Mouse (Mus musculus) MEL (cell line): ENCODE results near the gene Smad9.

ENCODE experiments used
- HCFC1 ChIP-seq: IDR thresholded peaks from 2 replicates; pipeline ENCODE4 v1.6.1; 2012; ENCODE audit warnings: low read depth, mild to moderate bottlenecking, inconsistent platforms, low read length, improper control_type of control experiment, moderate library complexity
- POLR2A ChIP-seq, 2 experiments: IDR thresholded peaks; 2 replicates each; pipeline ENCODE4 v1.6.1; 2011 to 2012; ENCODE audit warnings: low read length in 2 of 2, mild to moderate bottlenecking in 2 of 2, control low read depth in 1 of 2, improper control_type of control experiment in 1 of 2, low read depth in 1 of 2, moderate library complexity in 1 of 2; ENCODE audit not compliant: control insufficient read depth in 1 of 2, insufficient read depth in 1 of 2, poor library complexity in 1 of 2

DNA sequence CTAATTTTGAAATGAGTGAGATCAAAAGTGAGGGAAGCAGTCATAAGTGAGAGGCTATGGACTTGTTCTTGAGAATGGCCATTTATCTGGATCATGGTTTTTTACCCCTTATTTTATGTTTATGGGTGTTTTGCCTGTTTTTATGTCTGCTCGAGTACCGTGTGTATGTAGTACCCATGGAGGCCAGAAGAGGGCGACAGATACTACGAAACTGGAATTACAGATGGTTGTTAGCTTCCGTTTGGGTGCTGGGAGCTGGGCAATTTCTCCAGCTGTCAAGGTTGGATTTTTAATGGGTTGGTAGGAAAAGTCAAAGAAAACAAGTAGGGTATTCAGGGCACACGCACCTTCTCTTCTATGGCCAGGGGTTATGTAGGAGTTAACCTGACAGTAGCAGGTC lies 38.4 kb downstream of the Smad9 start:
- no peak for TF ChIP-seq HCFC1
- TF ChIP-seq POLR2A (IDR thresholded peaks at IDR 0.05; ENCODE audit: control insufficient read depth in 1 of 2, insufficient read depth in 1 of 2, low read depth in 1 of 2, low read length in 2 of 2, poor library complexity in 1 of 2): no peak
